Mouse (Mus musculus) fat pad, adult 2 months (tissue): Measurements from ENCODE around the gene Wnk2.
"Not testable (repeated sequence)": the region's sequence is repeated elsewhere in the genome, so short reads cannot be mapped to it uniquely, and the experiment has no call there.

ENCODE experiments used
- DNase-seq: peaks from one replicate; pipeline ENCODE4 v3.0.0-alpha.2; 2011; ENCODE audit warnings: low read depth, low spot score; ENCODE audit errors: extremely low read depth

The Wnk2 gene

DNA sequence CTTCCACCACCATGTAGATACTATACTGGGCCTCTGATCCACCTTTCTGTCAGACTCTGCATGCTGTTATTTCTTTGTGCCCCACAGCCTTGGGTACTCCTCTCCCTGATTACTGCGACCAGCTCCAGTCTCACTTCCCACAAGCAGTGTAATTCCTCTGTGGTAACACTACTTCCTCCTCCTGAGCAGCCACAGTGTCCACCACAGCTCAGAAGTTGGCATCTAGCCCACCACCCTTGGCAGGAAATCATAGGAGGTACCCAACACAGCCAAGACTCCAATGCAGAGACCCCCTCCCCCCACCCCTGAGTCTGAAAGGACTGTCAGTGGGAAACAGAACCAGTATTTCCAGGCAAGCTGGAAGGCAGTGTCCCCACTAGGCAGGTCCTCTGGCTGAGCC lies 47.4 kb downstream of the Wnk2 start:
- DNase-seq: no peak

DNA sequence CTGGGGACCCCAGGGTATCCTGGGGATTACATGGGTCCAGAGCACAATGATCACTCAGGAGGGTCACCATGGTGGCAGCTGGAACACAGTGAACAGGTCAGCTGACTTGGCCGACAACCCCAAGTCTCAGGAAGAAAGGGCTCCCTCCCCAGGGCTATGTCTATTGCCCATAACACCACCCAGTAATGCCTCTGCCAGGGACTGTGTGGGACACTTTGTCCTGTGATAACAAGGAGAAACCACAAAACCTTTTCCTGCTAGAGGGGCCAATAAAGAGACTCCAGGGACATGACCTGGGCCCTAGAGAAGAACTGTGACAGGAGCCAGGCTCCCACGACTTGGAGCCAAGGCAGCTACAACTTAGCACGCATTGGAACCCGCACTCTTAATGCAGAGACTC lies 51.0 kb downstream of the Wnk2 start:
- DNase-seq: no peak

DNA sequence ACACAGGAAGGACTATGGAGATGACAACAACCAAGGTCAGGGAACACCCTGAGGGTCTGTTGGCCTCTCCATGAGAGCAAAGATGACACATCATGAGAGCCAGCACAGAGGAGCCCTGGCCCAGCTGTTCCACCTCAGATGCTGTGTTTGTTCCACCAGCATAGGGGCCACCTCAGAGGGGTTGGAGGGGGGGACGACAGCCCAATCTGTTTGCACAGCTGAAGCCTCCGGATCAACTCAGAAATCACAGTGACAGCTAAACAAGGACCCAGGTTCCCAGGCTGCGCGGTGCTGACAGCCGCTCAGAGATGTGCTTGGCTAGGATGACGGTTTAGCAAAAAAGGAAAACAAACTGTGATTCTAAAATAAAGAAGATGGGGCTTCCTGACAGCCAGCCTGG lies 53.1 kb downstream of the Wnk2 start:
- DNase-seq: no peak

DNA sequence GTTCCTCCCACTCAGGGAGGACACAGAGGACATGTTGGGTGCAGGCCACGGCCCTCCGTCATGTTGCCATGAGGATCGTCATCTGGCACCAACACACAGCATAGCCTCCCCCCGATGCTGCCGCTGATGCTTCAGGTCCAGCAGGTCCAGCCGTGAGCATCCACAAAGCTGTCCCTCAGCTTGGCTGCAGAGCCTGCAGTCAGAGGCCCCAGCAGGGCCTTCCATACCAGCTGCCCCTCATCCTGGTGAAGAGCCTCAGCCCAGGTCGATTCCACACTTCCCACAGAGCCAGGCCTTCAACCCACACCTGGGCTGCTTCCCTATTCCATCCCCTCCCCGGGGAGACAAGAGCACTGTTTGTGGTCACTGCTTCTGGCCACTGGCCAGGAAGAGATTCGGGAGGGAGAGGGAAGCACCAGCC lies 54.3 kb downstream of the Wnk2 start:
- DNase-seq: no peak

DNA sequence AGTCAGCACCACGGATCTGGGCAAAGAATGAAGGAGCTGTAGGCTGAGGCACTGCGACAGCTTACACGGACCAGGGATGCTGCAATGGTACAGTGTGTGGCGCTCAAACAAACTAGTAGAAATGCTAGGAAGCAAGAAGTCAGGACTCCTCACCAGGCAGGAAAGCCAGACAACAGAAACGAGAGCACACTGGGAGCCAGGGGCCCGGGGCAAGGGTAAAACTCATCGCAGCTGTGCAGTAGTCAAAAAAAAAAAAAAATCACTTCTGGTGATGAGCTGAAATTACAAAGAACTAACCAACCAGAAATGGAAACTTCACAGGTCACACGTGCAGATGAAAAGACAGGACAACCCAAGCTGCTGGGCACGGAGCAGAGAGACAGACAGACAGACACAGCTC lies 55.2 kb downstream of the Wnk2 start:
- no peak for DNase-seq

DNA sequence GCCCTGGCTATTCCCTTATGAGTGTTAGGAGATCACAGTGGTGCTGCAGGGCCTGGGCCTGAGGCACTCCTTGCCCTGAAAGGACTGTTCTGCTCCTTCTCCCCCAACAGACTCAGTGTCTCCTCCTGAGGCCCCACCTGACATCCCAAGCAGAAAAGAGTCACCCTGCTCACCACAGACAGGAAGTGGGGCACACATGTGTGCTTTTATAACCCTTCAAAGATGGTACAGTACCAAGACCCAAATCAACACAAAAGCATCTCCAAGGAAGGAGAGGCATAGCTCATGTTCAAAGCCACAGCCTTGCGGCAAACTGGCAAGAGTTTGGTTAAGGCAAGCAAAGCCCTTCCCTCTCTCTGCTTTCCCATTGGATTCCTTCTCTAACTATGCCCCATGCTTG lies 57.6 kb downstream of the Wnk2 start:
- DNase-seq: no peak

DNA sequence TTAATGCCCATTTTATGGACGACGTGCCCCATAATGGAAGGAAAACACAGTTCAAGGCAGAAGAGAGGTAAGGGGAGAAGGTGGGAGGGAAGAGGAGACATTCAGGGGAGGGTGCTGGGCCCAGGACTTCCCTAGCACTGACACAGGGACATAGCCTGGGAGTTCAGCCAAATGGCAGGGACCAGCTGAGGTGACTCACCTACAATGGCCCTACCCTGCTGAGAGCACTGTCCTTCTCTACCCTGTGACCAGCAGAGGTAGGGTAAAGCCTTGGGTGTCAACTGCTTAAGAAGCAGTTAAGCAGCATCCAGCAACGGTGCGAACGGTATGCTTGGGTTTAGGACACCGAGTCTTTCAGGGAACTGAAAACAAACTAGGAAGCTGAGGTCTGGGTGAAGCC lies 58.9 kb downstream of the Wnk2 start:
- DNase-seq: no peak

DNA sequence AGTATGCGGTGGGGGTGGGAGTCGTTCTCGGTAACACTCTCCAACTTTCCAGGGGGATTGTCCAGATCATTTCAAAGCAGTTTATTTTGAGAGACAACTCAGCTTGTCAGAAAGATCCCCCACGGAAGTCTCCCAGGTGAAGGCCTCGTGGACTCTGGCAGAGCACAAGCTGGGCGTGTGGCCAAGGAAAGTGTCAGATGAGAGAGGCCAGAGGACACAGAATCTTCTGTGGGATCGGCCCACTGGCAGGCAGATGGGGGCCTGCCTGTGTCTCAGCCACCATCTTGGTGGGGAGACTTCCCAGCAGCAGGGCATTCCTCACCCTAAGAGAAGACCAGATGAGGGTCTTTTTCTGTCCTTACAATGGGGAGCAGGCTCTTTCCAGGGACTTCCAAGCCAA lies 60.4 kb downstream of the Wnk2 start:
- DNase-seq: no peak

DNA sequence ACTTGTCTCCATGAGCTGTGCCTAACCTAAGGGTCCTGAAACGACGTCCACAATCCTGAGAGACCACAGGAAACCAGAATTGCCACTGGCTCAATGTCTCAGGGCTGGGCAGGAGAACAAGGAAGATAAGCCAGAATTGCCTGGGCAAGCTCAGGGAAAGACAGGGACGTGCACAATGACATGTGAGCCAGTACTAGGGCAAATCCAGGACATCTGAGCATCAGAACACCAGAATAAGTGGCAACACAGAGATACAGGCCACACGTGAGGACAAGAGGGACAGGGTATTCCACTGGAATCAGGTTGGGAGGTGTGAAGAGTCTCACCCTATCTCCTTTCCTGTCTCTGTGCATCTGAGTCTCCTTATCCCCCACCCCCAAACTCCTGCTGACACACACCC lies 61.4 kb downstream of the Wnk2 start:
- no peak for DNase-seq

DNA sequence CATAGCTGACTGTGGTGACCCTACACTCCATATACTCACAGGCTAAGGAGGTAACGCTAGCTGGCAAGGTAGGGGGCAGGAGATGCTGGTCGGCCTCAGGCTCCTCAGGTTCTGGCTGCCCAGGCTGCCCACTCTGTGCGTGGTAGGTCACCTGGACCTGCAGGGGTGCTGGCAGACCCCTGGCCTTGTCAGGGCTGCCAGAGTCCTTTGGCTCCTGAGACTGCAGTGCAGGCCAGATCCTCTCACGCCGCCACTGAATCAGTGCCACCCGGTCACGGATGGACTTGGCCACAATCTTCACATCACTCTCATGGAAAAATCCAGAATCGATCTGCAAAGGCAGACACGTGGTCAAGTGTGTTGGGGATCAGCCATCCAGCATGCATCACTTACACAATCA lies 62.6 kb downstream of the Wnk2 start:
- DNase-seq: no peak

DNA sequence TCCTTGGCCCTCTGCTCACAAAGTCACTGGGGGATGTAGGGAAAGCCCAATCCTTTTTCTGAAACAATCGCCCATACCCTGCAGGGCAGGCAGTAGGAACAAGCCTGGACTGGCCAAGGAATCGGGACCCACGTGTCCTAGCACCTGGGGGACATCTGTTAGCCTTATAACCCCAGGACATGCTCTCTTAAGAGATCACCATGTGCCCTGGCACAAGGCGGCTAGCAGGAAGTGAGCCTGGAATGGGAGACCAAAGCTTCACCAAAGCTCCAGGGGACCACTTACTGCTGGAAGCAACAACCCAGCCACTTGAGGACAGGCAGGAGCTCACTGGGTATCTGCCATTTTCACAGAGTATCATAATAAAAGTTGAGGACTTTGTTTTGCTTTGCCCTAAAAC lies 63.0 kb downstream of the Wnk2 start:
- no peak for DNase-seq

DNA sequence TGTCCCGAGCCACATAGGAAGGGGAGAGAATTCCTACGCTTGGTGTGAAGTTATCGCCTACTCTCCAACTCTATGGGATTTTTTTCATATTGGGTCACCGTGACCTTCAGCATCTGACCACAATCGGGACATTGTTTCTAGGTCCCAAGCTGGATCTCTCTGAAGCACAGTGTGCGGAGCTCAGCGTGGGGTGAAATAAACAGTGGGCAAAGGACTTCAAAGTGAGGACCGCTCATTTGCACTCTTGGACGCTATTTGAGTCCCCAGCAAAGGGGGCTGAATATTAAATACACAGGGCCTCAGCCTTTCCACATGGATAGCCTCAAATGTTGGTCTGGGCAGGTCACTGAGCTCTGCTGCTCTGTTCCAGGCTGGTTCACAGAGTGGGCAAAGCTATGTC lies 63.9 kb downstream of the Wnk2 start:
- DNase-seq: no peak

DNA sequence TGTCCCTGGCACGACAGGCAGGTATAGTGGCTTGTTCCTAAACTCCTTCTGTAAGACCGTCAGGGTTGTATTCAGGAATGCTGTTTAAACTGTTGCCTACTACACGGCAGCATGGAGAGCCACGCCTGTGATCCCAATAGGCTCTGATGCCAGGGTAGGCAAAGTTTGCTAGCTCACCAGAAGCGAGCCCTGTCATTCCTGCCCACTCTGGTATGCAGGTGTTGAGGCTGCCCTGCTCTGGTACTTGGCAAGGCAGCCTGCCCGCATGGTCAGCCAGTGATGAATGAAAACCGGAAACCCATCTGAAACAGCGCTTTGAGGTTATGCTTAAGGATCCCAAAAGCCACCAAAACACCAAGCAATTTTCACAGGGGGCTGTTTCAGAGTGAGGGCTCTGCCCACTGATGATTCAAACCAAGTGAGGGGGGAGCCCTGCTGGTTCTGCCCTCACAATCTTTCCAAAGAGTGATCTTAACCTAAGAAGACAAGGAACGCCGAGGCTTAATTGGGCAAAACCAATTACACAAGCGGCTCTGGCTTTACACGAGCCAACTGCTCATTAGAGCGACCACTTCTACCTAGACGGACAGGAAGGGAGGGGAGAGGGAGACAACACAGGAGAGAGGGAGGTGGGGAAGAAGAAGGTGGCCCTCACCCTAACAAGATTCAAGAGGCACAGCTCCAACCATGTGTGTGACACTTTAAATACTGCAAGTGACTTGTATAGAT lies 65.5 kb downstream of the Wnk2 start:
- no peak for DNase-seq

DNA sequence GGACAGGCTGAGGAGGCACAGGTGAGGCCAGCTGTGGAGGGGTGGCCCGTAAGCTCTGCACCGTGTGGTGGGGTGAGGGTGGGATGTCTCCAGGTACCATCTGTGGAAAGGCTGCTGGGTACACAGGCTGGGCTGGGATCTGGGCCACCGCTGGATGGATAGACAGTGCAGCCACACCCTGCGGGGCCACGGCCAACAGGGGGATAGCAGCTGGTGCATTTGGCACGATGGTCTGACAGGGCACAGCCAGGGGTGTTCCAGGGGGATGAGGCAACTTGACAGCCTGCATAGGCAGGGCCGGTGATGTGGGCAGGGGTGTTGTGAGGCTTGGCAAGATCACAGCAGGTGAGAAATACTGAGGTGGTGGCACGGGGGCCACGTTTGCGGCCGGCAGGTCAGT lies 71.6 kb downstream of the Wnk2 start:
- DNase-seq: no peak

DNA sequence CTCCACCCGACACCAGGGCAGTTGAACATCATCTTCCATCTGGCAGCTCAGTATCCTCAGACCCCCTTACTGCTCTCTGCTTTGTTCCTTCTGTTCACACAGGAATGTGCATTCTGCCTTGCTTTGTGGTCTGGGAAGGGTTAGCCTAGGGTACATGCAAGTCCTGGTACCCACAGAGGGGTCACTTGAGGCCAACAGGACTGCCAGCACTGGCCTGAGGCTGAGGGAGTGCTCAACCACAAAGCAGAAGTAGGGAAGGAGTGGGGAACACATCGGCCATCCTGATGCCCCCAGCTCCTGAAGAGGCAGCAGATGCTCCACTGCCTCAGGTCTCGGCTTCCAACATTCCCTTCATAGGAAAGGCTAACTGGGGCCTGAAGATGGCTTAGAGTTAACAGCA lies 72.4 kb downstream of the Wnk2 start:
- no peak for DNase-seq

DNA sequence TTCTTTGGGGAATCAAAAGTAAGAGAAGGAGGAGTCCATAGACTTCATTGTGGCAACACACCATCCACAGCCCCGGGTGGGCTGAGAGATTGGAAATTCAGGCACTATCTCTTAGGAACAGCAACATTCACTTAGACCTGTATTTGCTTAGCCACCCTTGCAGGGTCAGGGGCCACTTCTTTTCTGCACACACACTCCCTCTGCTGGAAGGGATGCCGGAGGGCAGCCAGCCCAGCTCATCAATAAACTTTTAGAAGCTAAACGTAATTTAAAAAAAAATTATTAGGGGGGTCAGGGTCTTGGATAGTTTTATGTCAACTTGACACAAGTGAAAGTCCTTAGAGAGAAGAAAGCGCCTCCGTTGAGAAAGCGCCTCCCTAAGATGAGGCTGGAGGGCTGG lies 74.5 kb downstream of the Wnk2 start:
- no peak for DNase-seq

DNA sequence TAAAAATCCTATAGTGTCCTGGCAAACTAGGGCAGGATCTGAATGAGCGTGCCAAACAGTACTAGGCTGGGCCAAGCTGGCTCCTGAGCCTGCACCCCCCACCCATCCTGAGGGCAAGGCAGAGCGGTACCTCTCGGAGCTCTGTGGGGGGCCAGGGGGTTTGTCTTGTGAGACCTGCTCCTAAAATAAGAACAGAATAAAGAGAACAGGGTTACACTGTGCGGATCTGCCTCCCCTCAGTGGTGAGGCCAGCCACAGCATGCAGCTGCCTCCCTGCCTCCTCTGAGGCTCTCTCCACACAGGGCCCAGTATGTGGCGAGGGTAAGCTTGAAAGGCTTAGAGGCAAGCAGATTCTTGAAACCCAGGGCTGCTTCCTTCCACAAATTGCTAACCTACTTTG lies 76.0 kb downstream of the Wnk2 start:
- no peak for DNase-seq

DNA sequence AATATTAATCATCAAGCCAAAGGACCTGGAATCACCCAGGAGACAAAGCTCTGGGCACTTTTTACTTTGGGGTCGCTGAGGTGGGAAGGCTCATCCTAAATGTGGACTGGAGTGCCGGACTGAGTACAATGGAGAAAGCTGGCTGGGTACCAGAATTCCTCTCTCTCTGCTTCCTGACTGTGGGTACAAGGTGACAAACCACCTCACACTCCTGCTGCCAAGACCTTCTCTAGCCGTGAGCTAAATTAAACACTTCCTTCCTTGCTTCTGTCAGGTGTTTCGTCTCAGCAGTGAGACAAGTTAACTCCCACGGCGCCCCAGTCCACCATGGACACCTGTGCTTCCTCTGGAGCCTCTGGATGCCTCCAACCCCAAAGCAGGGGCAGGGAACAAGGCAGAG lies 77.8 kb downstream of the Wnk2 start:
- DNase-seq: no peak

DNA sequence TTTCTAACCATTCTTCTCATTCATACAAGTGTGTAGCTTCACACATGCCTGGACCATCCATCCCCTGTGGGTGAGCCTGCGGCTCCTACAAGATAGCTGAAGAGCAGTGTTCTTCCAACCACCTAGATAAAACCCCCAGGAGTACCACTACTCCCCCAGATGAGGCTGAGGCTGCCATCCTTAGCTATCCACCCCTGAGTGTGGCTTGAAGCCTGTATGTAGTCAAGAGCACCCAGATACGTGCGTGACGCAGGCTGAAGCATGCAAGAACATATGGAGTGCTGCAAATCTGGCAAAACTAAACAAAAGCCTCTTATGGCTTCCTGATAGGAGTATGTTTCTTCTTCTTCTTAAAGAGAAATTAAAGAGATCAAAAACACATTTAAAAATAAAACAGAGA lies 78.4 kb downstream of the Wnk2 start:
- no peak for DNase-seq

DNA sequence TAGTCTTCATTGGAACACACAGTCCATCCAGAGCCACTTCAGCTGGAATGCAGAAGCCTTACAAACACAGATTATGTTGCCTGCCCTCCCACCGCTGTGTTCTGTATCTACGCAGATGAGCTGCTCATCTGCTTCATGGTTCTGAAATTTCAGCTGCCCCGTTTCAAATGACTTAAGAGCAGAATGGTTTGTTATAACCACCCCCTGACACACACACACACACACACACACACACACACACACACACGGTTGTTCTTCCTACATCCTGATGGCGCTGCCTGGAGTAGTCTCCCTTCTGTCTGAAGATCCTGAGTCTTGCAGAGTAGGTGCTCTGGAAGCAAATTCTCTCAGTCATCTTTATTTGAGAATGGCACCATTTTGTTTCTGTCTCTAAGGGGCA lies 83.6 kb downstream of the Wnk2 start:
- no peak for DNase-seq

DNA sequence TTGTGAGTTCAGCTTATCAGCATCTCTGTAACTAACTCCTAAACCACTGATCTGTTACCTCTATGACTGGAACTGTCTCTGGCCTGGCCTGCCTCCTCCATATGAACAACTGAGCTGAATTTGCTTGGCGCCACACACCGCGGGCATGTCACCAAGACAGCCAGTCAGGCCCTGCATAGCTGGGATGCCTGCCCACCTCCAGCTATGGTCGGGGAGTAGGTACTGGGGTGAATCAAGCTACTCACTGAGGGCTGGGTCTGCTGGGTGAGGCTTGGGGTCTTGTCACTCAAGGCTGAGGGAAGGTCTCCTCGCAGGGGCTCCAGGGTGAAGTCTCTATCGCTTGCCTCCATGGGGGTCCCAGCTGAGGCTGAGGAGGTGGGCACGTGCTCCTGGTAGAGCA lies 87.4 kb downstream of the Wnk2 start:
- DNase-seq: no peak

DNA sequence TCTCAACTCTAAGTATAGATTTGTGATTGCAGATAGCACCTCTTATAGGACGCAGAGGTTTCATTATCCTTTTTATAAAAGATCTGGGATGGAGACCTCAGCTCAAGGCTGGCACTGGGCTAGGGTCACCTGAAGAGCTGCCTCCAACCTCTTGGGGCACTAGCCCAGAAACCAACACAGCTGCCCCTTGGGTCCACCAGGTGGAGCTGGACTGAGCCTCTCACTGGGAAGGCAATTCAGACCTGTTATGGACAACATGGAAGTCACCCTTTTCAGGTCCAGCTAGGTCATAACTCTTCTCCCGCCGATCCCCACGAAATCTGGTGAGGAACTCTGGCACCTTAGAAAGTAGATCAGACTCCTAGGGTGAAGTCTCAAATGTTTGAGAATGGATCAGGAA lies 89.3 kb downstream of the Wnk2 start:
- DNase-seq: no peak

DNA sequence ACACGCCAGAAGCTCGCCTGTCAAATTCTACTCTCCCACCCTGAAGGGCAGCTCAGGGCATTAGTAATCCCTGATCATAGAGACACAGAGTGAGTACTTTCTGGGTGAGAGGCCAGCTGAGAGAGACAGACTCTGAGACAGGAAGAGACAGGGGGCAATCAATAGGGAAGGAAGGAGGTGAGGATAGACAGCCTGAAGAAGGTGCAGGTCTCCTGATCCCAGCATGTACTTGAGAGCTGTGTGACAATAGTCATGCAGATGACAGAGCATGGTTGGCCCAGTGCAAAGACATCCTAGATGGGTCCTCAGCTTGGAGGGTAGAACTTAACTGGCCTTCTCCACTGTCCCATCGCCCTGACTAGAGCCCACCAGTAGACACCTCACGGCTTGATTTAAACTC lies 91.5 kb downstream of the Wnk2 start:
- DNase-seq: no peak

DNA sequence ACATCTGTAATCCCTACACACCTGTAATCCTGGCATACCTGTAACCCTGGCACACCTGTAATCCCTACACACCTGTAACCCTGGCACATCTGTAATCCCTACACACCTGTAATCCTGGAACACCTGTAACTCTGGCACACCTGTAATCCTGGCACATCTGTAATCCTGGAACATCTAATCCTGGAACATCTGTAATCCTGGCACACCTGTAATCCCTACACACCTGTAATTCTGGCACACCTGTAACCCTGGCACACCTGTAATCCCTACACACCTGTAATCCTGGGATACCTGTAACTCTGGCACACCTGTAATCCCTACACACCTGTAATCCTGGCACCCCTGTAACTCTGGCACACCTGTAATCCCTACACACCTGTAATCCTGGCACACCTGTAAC lies 93.1 kb downstream of the Wnk2 start:
- DNase-seq: not testable (repeated sequence)
